Mouse (Mus musculus) forebrain, embryonic 11.5 days (tissue): ENCODE measurements around the gene Pde8a. TPM values are rescaled to one million over a fixed set of nuclear protein-coding genes. Genes with fewer than 3 reads are reported as not detected.

Source experiments
- ATAC-seq: fragments of 200-750 bp; cut with Nextera tagmentation; replicated peaks from 2 replicates; pipeline ENCODE4 v1.8.0; 2017; ENCODE audit warnings: moderate TSS enrichment; ENCODE audit not compliant: low FRiP score
- DNase-seq: peaks from one replicate; pipeline ENCODE4 v3.0.0-alpha.2; 2017; ENCODE audit warnings: low spot score
- H3K27ac ChIP-seq: fragments of 300-500 bp; sonication (generic); 2 replicates; pipeline ENCODE4 v1.5.1; 2014; ENCODE audit warnings: low read depth, low read length
- H3K27me3 ChIP-seq: fragments of 300-500 bp; sonication (generic); 2 replicates; pipeline ENCODE4 v1.6.1; 2014; ENCODE audit warnings: mild to moderate bottlenecking, low read length, mixed read lengths; ENCODE audit not compliant: control insufficient read depth, insufficient read depth
- H3K36me3 ChIP-seq: fragments of 300-500 bp; sonication (generic); 2 replicates; pipeline ENCODE4 v1.6.1; 2014; ENCODE audit warnings: mild to moderate bottlenecking, low read length, moderate library complexity, mixed read lengths; ENCODE audit not compliant: control insufficient read depth, insufficient read depth
- H3K4me1 ChIP-seq: fragments of 300-500 bp; sonication (generic); replicated peaks from 2 replicates; pipeline ENCODE4 v1.6.1; 2014; ENCODE audit warnings: low read length, mixed read lengths; ENCODE audit not compliant: control insufficient read depth, insufficient read depth
- H3K4me2 ChIP-seq: fragments of 300-500 bp; sonication (generic); 2 replicates; pipeline ENCODE4 v1.6.1; 2014; ENCODE audit warnings: low read depth, mild to moderate bottlenecking, low read length, moderate library complexity, mixed read lengths; ENCODE audit not compliant: severe bottlenecking
- H3K4me3 ChIP-seq: fragments of 300-500 bp; sonication (generic); 2 replicates; pipeline ENCODE4 v1.5.1; 2014; ENCODE audit warnings: low read depth, low read length
- H3K9ac ChIP-seq: fragments of 300-500 bp; sonication (generic); 2 replicates; pipeline ENCODE4 v1.6.1; 2014; ENCODE audit warnings: low read length
- H3K9me3 ChIP-seq: fragments of 300-500 bp; sonication (generic); 2 replicates; pipeline ENCODE4 v1.6.1; 2016; ENCODE audit warnings: low read length, mixed read lengths; ENCODE audit not compliant: control insufficient read depth
- WGBS: fragments of 180-500 bp; shearing (Covaris S2); extraction: QIAGEN DNeasy Blood & Tissue Kit; methylation state at CpG from one replicate; pipeline ENCODE4 v1.1.7; 2014; 5-methylcytosine and 5-hydroxymethylcytosine counted together
- polyA plus RNA-seq: library from polyadenylated mRNA; unstranded; fragments of >200 nt; fragmentation: Nextera tagmentation; extraction: Ambion mirVana; gene quantifications from 2 replicates; pipeline ENCODE4 v1.2.1, GENCODE M21; 2014

Gene Pde8a
- polyA plus RNA-seq, 1 experiment from 2014 or later, result 2.4 TPM

DNA sequence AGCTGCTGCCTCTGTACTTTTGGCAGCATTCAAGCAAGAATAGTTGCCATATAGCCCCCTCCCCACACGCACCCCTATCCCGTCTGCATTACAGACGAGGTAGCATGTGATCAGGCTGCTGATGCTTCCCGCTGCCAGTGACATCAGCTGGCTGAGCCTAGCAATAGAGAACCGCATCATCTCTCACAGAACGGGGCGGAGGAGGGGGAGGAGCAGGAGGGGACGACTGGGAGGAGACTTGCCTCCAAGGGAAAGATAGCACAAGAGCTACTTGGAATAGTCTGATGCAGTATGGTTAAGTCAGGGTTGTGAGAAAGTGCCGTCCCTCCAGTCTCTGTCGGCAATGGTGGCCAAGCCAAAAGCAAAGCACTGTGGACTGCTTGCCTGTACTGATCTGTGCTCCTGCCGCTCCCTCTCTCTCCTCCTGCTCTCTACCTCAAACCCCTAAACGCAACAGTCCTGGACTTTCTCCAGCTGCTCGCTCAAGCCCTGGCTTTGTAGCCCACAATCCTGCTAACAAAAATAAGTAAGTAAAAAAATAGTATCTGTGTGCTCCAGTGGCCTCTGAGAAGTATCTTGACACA lies 159.0 kb downstream of the Pde8a start:
- ATAC-seq, result peak; percentile 64
- no peaks in the 10 kb centered on the region for H3K9me3 ChIP-seq
- no peaks in the 10 kb centered on the region for H3K4me1 ChIP-seq
- H3K27me3 ChIP-seq, result no peaks in the 10 kb centered on the region
- no peaks in the 10 kb centered on the region for H3K36me3 ChIP-seq
- H3K9ac ChIP-seq, result peak overlapping the region; percentile 37; the same call in 1 of the 2 replicates
- WGBS, result 8% methylated on average over 13 of the region's 13 CpGs
- no peak overlapping the region for H3K27ac ChIP-seq
- H3K4me3 ChIP-seq, result no peak overlapping the region
- H3K4me2 ChIP-seq, result peak overlapping the region; percentile 43
- DNase-seq, result peak; percentile 67

GRCm38 (mm10) chr7:81379363-81379762 lies 166.0 kb downstream of the Pde8a start:
- H3K4me1 ChIP-seq, result no peaks in the 10 kb centered on the region
- ATAC-seq (no peak), DNase-seq (no peak)
- no peaks in the 10 kb centered on the region for H3K9me3 ChIP-seq
- H3K4me2 ChIP-seq, result no peak overlapping the region
- H3K27me3 ChIP-seq, result no peaks in the 10 kb centered on the region
- no peak overlapping the region for H3K4me3 ChIP-seq
- no peak overlapping the region for H3K9ac ChIP-seq
- H3K36me3 ChIP-seq, result no peaks in the 10 kb centered on the region
- 79% methylated on average over 1 of the region's 1 CpGs for WGBS
- H3K27ac ChIP-seq, result no peak overlapping the region

Other genes with a start within 250 kb of the Pde8a start
- gene Zfp592, start 219.9 kb upstream of the Pde8a start, polyA plus RNA-seq, result 15.9 TPM in 2 replicates
- not detected in 2 replicates for gene Alpk3, start 156.0 kb upstream of the Pde8a start, polyA plus RNA-seq
- gene Slc28a1, start 98.8 kb upstream of the Pde8a start, polyA plus RNA-seq, result not detected in 2 replicates
- gene Rps17, start 131.7 kb downstream of the Pde8a start, polyA plus RNA-seq, result 1,077 and 1,117 TPM in 2 replicates
- gene Cpeb1, start 241.9 kb downstream of the Pde8a start, polyA plus RNA-seq, result 1.1 and 2.4 TPM in 2 replicates